Mouse (Mus musculus): Measurements from ENCODE around the gene Dnajb9. TPM values are rescaled to one million over a fixed set of nuclear protein-coding genes. Genes with fewer than 3 reads are reported as not detected.

Dnajb9 gene
- polyA plus RNA-seq, 1 experiment = 48.2 TPM

DNA sequence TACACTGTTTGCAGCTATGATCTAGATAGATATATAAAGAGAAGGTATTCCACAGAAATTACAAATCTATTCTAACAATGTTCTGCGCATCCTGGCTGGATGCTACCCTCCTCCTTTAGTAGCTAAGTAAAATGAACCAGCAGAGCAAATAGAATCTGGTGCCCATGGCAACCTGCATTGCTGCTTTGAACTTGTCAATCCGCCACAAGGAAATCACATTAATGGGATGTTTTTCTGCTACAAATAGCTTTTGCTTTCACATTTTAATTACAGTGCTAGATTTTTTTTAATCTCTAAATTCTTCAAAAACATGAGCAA, 33.1 kb downstream of the Dnajb9 start:
- H3K27ac ChIP-seq (replicated peaks; ENCODE audit: low read depth, low read length) = no peak overlapping the region
- H3K4me1 ChIP-seq (ENCODE audit: control insufficient read depth, insufficient read depth, insufficient read length, low read length) = no peaks in the 10 kb centered on the region
- H3K4me3 ChIP-seq (ENCODE audit: insufficient read depth, low read depth, low read length) = no peak overlapping the region

DNA sequence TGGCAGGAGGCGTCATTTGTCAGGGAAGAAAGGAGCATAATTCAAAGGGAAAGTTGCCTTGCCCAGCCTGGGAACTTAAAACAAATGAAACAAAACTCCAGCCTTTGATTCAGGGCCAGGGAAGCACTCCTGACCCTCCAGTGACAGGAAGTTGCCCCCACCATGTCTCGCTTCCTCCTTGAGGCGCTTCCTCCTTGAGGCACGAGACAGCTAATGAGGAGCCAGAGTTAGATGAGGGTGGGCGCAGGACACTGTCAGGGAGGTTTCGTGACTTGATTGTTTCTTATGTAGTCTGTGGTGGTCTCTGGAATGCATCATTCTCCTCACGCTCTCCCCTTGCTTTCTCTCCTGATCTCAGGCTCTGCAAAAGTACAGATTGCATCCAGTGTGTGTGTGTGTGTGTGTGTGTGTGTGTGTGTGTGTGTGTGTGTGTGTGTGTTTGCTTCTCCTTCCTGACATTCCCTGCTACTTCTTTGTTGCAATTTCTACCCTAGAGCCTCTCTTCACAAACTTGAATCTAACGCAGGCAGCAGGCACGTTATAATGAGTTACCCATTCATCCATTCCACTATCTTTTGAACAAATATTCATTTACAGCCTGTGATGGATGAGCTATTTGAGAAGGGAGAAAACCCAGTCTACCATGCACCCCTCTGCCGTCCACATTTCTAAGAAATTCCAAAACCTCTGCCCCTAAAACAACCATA, 33.6 kb downstream of the Dnajb9 start:
- Histone ChIP-seq H3K27ac (replicated peaks; ENCODE audit: low read depth, low read length) (no peak overlapping the region), H3K4me3 (ENCODE audit: insufficient read depth, low read depth, low read length) (no peak overlapping the region), H3K4me1 (ENCODE audit: control insufficient read depth, insufficient read depth, insufficient read length, low read length) (no peaks in the 10 kb centered on the region)

DNA sequence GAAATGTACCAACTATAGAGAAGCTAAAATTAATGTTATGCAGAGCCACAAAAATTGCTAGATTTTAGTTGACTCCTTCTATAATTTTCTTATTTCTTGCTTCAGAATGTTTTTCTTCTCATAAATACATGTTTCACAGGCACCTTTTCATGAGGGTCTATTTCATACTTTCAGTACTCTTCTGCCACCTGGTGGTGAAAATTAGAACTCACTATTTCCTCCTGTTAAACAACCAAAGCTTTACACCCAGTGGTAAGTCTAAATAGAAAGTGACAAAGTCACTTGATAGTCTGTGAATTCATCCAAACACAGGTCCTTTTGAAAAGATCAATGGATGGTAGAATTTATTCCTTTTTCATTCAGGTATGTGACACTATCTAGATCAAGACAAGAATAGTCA, 43.2 kb downstream of the Dnajb9 start:
- Histone ChIP-seq H3K4me3 (ENCODE audit: insufficient read depth, low read depth, low read length) (no peak overlapping the region), H3K27ac (replicated peaks; ENCODE audit: low read depth, low read length) (no peak overlapping the region)

DNA sequence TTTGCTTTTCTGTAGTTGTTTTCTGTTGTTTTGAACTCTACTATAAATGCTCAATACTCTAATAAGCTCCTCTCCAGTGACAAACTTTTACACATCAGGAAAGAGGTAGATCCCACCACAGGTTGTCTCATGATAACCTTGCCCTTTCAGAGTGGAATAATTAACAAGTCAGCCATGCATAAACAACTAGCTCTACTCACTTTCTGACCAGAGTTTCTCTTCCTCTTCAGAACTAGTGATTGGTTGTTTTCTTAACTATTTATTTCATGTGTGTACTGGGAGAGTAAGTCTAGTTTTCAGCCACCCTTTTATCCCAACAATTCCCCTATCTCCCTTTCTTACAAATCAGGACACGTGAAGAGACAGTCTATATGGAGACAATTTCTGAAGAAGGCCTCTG, 50.8 kb downstream of the Dnajb9 start:
- no peaks in the 10 kb centered on the region for H3K4me1 ChIP-seq (ENCODE audit: control insufficient read depth, insufficient read depth, insufficient read length, low read length)
- no peak overlapping the region for H3K4me3 ChIP-seq (ENCODE audit: insufficient read depth, low read depth, low read length)
- no peak overlapping the region for H3K27ac ChIP-seq (replicated peaks; ENCODE audit: low read depth, low read length)

More for the DNA sequence above, 43.2 kb downstream of the Dnajb9 start:
- H3K4me1 ChIP-seq (ENCODE audit: control insufficient read depth, insufficient read depth, insufficient read length, low read length) = no peaks in the 10 kb centered on the region

Other genes with a start within 250 kb of the Dnajb9 start
- 225 and 234 TPM in 2 replicates for gene Pnpla8, start 11.0 kb upstream of the Dnajb9 start, polyA plus RNA-seq (2012; ENCODE audit: insufficient read depth, insufficient read length, missing spikeins)
- 0.42 and 0.55 TPM in 2 replicates for gene Nrcam, start 118.6 kb upstream of the Dnajb9 start, polyA plus RNA-seq (2012; ENCODE audit: insufficient read depth, insufficient read length, missing spikeins)

All from brown adipose tissue, adult 24 weeks (tissue).